Mouse (Mus musculus): ENCODE data around the gene Clrn1. TPM values are rescaled to one million over a fixed set of nuclear protein-coding genes. Genes with fewer than 3 reads are reported as not detected.
"Not testable (repeated sequence)": the region's sequence is repeated elsewhere in the genome, so short reads cannot be mapped to it uniquely, and the experiment has no call there.

The Clrn1 gene
- 1 to 10 TPM; 1.0 to 2.2 TPM for total RNA-seq (2021)
- long read RNA-seq, experiment 1: 0 reads
- long read RNA-seq, experiment 2: 0 reads

- intact Hi-C loops (cut with DNase I): no loop called here
- DNase-seq (ENCODE audit: low spot score in 2 of 2): no peak
Measured at GRCm38 (mm10) chr3:58884801-58885573, at the start of gene Clrn1. TSS of gene Clrn1 (minus strand) at chr3:58885340.

GRCm38 (mm10) chr3:58924027-58924426, 38.9 kb upstream of the Clrn1 start:
- no peak for DNase-seq (ENCODE audit: low spot score in 2 of 2)
- intact Hi-C loops (cut with DNase I): no loop called here

GRCm38 (mm10) chr3:58923140-58923539, 38.0 kb upstream of the Clrn1 start:
- intact Hi-C loops (cut with DNase I): no loop called here
- no peak for DNase-seq (ENCODE audit: low spot score in 2 of 2)

GRCm38 (mm10) chr3:58922636-58923035, 37.5 kb upstream of the Clrn1 start:
- intact Hi-C loops (cut with DNase I): no loop called here
- no peak for DNase-seq (ENCODE audit: low spot score in 2 of 2)

- intact Hi-C loops (cut with DNase I): no loop called here
- DNase-seq (ENCODE audit: low spot score in 2 of 2): no peak
Measured at GRCm38 (mm10) chr3:58921316-58921715, 36.2 kb upstream of the Clrn1 start.

GRCm38 (mm10) chr3:58904656-58905055, 19.5 kb upstream of the Clrn1 start:
- no peak for DNase-seq (ENCODE audit: low spot score in 2 of 2)
- intact Hi-C loops (cut with DNase I): no loop called here

- intact Hi-C loops (cut with DNase I): no loop called here
- peak in 1 of 2 experiments; percentile 12 for DNase-seq (ENCODE audit: low spot score in 2 of 2)
Measured at GRCm38 (mm10) chr3:58902051-58902758, 17.1 kb upstream of the Clrn1 start.

GRCm38 (mm10) chr3:58895131-58895530, 10.0 kb upstream of the Clrn1 start:
- no peak for DNase-seq (ENCODE audit: low spot score in 2 of 2)
- intact Hi-C loops (cut with DNase I): no loop called here

- intact Hi-C loops (cut with DNase I): no loop called here
- no peak for DNase-seq (ENCODE audit: low spot score in 2 of 2)
Measured at GRCm38 (mm10) chr3:58894529-58894928, 9.4 kb upstream of the Clrn1 start.

GRCm38 (mm10) chr3:58889670-58890069, 4.5 kb upstream of the Clrn1 start:
- intact Hi-C loops (cut with DNase I): no loop called here
- no peak for DNase-seq (ENCODE audit: low spot score in 2 of 2)

- intact Hi-C loops (cut with DNase I): no loop called here
- no peak for DNase-seq (ENCODE audit: low spot score in 2 of 2)
Measured at GRCm38 (mm10) chr3:58888131-58888715, 3.1 kb upstream of the Clrn1 start.

- DNase-seq (ENCODE audit: low spot score in 2 of 2): no peak
- intact Hi-C loops (cut with DNase I): no loop called here
Measured at GRCm38 (mm10) chr3:58887719-58888118, 2.6 kb upstream of the Clrn1 start.

GRCm38 (mm10) chr3:58883511-58883907, 1.6 kb downstream of the Clrn1 start:
- intact Hi-C loops (cut with DNase I): no loop called here
- DNase-seq (ENCODE audit: low spot score in 2 of 2): no peak

GRCm38 (mm10) chr3:58882878-58883510, 2.1 kb downstream of the Clrn1 start:
- peak in 1 of 2 experiments; percentile 16 for DNase-seq (ENCODE audit: low spot score in 2 of 2)
- intact Hi-C loops (cut with DNase I): no loop called here

- intact Hi-C loops (cut with DNase I): no loop called here
- DNase-seq (ENCODE audit: low spot score in 2 of 2): no peak
Measured at GRCm38 (mm10) chr3:58881016-58881415, 4.1 kb downstream of the Clrn1 start.

- DNase-seq (ENCODE audit: low spot score in 2 of 2): no peak
- intact Hi-C loops (cut with DNase I): no loop called here
Measured at GRCm38 (mm10) chr3:58880181-58880580, 5.0 kb downstream of the Clrn1 start.

GRCm38 (mm10) chr3:58871882-58872281, 13.3 kb downstream of the Clrn1 start:
- DNase-seq (ENCODE audit: low spot score in 2 of 2); intact Hi-C loops (cut with DNase I): not testable (repeated sequence)

GRCm38 (mm10) chr3:58865690-58866089, 19.4 kb downstream of the Clrn1 start:
- intact Hi-C loops (cut with DNase I): no loop called here
- peak in 1 of 2 experiments; percentile 18 for DNase-seq (ENCODE audit: low spot score in 2 of 2)

GRCm38 (mm10) chr3:58862976-58863375, 22.2 kb downstream of the Clrn1 start:
- intact Hi-C loops (cut with DNase I): no loop called here

GRCm38 (mm10) chr3:58843415-58843814, 41.7 kb downstream of the Clrn1 start:
- intact Hi-C loops (cut with DNase I): no loop called here
- DNase-seq (ENCODE audit: low spot score in 2 of 2): peak in 1 of 2 experiments; percentile 14

More at GRCm38 (mm10) chr3:58862976-58863375, 22.2 kb downstream of the Clrn1 start:
- no peak for DNase-seq (ENCODE audit: low spot score in 2 of 2)
